Mouse (Mus musculus) embryonic facial prominence, embryonic 13.5 days (tissue): ENCODE measurements around the gene Zfp275. TPM values are rescaled to one million over a fixed set of nuclear protein-coding genes. Genes with fewer than 3 reads are reported as not detected.

ENCODE experiments used
- polyA plus RNA-seq: library from polyadenylated mRNA; unstranded; fragments of >200 nt; fragmentation: Nextera tagmentation; extraction: Ambion mirVana; gene quantifications from 2 replicates; pipeline ENCODE4 v1.2.1, GENCODE M21; 2015

Gene Zfp275
- polyA plus RNA-seq, 1 experiment from 2014 or later = 14.7 TPM

Other genes starting within 250 kb of the Zfp275 start
- 1.5 and 2.7 TPM in 2 replicates for gene Xlr3a, start 245.5 kb upstream of the Zfp275 start, polyA plus RNA-seq
- gene Gm14685, start 225.6 kb upstream of the Zfp275 start, polyA plus RNA-seq = 0.08 and 0.14 TPM in 2 replicates
- not detected in 2 replicates for gene Xlr5b, start 193.8 kb upstream of the Zfp275 start, polyA plus RNA-seq
- gene DXBay18, start 193.2 kb upstream of the Zfp275 start, polyA plus RNA-seq = not detected in 2 replicates
- not detected in 2 replicates for gene Spin2d, start 165.6 kb upstream of the Zfp275 start, polyA plus RNA-seq
- gene Xlr3b, start 150.4 kb upstream of the Zfp275 start, polyA plus RNA-seq = 10.7 and 11.3 TPM in 2 replicates
- gene Xlr4b, start 128.3 kb upstream of the Zfp275 start, polyA plus RNA-seq = 0.52 and 0.70 TPM in 2 replicates
- gene F8a, start 114.3 kb upstream of the Zfp275 start, polyA plus RNA-seq = 8.8 and 9.3 TPM in 2 replicates
- 0.85 TPM in 1 of 2 replicates, not detected in the other for gene Xlr4c, start 99.5 kb upstream of the Zfp275 start, polyA plus RNA-seq
- 0.15 TPM in 1 of 2 replicates, not detected in the other for gene Xlr3c, start 77.2 kb upstream of the Zfp275 start, polyA plus RNA-seq
- gene Xlr5a, start 49.6 kb upstream of the Zfp275 start, polyA plus RNA-seq = not detected in 2 replicates
- not detected in 2 replicates for gene Xlr5c, start 49.6 kb upstream of the Zfp275 start, polyA plus RNA-seq
- gene Gm45015, start 5.8 kb upstream of the Zfp275 start, polyA plus RNA-seq = not detected in 2 replicates
- gene Gm18336, start 56.1 kb downstream of the Zfp275 start, polyA plus RNA-seq = not detected in 2 replicates
- 0.21 and 0.30 TPM in 2 replicates for gene Zfp92, start 68.5 kb downstream of the Zfp275 start, polyA plus RNA-seq
- gene Trex2, start 92.7 kb downstream of the Zfp275 start, polyA plus RNA-seq = 0.55 TPM in 1 of 2 replicates, not detected in the other
- gene Haus7, start 116.4 kb downstream of the Zfp275 start, polyA plus RNA-seq = 83.0 and 96.2 TPM in 2 replicates
- gene Bgn, start 141.0 kb downstream of the Zfp275 start, polyA plus RNA-seq = 121 and 154 TPM in 2 replicates
- 0.24 and 0.28 TPM in 2 replicates for gene Atp2b3, start 160.5 kb downstream of the Zfp275 start, polyA plus RNA-seq